Mouse (Mus musculus) ES-Bruce4 (cell line): ENCODE data around the gene Celf6. TPM values are rescaled to one million over a fixed set of nuclear protein-coding genes. Genes with fewer than 3 reads are reported as not detected.
A peak's percentile ranks its signal among the peaks of the same experiment; 100 is the strongest.

ENCODE experiments used
- H3K27ac ChIP-seq: 2 replicates; pipeline ENCODE4 v1.5.1; 2012; ENCODE audit warnings: low read length, inconsistent platforms; ENCODE audit not compliant: insufficient read depth
- H3K27me3 ChIP-seq: 2 replicates; pipeline ENCODE4 v1.6.1; 2012; ENCODE audit warnings: mild to moderate bottlenecking, low read length, inconsistent platforms; ENCODE audit not compliant: control insufficient read depth, poor library complexity, insufficient read depth, severe bottlenecking
- H3K36me3 ChIP-seq: 2 replicates; pipeline ENCODE4 v1.6.1; 2012; ENCODE audit warnings: inconsistent platforms, mild to moderate bottlenecking, low read length, moderate library complexity; ENCODE audit not compliant: control insufficient read depth, poor library complexity, insufficient read depth, severe bottlenecking
- H3K4me1 ChIP-seq: one replicate; pipeline ENCODE4 v1.8.1; 2011; ENCODE audit warnings: low read length; ENCODE audit not compliant: control insufficient read depth, insufficient read depth
- H3K4me3 ChIP-seq: 2 replicates; pipeline ENCODE4 v1.5.1; 2011; ENCODE audit warnings: low read depth, mild to moderate bottlenecking, low read length
- H3K9ac ChIP-seq: 2 replicates; pipeline ENCODE4 v1.6.1; 2012; ENCODE audit warnings: low read depth, mild to moderate bottlenecking, inconsistent platforms; ENCODE audit not compliant: poor library complexity, severe bottlenecking
- H3K9me3 ChIP-seq: replicated peaks from 2 replicates; pipeline ENCODE4 v1.6.1; 2012; ENCODE audit warnings: mild to moderate bottlenecking, low read length, inconsistent platforms; ENCODE audit not compliant: control insufficient read depth, poor library complexity, insufficient read depth, severe bottlenecking
- CTCF ChIP-seq: IDR thresholded peaks from one replicate; pipeline ENCODE4 v1.8.1; 2011; ENCODE audit warnings: low read depth, low read length
- EP300 ChIP-seq: IDR thresholded peaks from 2 replicates; pipeline ENCODE4 v1.6.1; 2011; ENCODE audit warnings: low read depth, low read length; ENCODE audit not compliant: insufficient read depth
- POLR2A ChIP-seq: IDR thresholded peaks from one replicate; pipeline ENCODE4 v1.8.1; 2011; ENCODE audit warnings: low read length; ENCODE audit not compliant: insufficient read depth
- polyA plus RNA-seq: library from polyadenylated mRNA; stranded (reverse); fragments of >200 nt; gene quantifications from 2 replicates; pipeline ENCODE4 v1.2.4, GENCODE M21; 2011; ENCODE audit warnings: low read depth; ENCODE audit not compliant: missing spikeins, insufficient read depth, insufficient read length

The Celf6 gene
- polyA plus RNA-seq, 1 experiment = 0.64 TPM

GRCm38 (mm10) chr9:59539441-59540137 lies 38.1 kb upstream of the Celf6 start, which contains the start of the genes Hexa and Tmem202:
Gene Hexa, plus strand, starts transcription at chr9:59539540.
Gene Tmem202, minus strand, starts transcription at chr9:59539847.
- H3K36me3 ChIP-seq = peaks cover 2% of the 10 kb centered on the region; the same call in 1 of the 2 replicates
- H3K9me3 ChIP-seq = no peaks in the 10 kb centered on the region
- no peaks in the 10 kb centered on the region for H3K27me3 ChIP-seq
- H3K9ac ChIP-seq = peak within 1 kb of the TSS; percentile 63
- peak within 1 kb of the TSS; percentile 5; the same call in 1 of the 2 replicates for H3K27ac ChIP-seq
- no peaks in the 10 kb centered on the region for H3K4me1 ChIP-seq
- peak; percentile 82 for TF ChIP-seq EP300
- no peak for TF ChIP-seq POLR2A
- no peak for TF ChIP-seq CTCF
- peak within 1 kb of the TSS; percentile 67 for H3K4me3 ChIP-seq

GRCm38 (mm10) chr9:59541617-59542016 lies 36.1 kb upstream of the Celf6 start:
- H3K27me3 ChIP-seq = no peaks in the 10 kb centered on the region
- TF ChIP-seq EP300 = no peak
- TF ChIP-seq CTCF = no peak
- TF ChIP-seq POLR2A = no peak
- H3K36me3 ChIP-seq = peaks cover 2% of the 10 kb centered on the region; the same call in 1 of the 2 replicates
- H3K27ac ChIP-seq = no peak overlapping the region
- H3K4me3 ChIP-seq = no peak overlapping the region
- no peaks in the 10 kb centered on the region for H3K4me1 ChIP-seq
- H3K9ac ChIP-seq = no peak overlapping the region
- H3K9me3 ChIP-seq = no peaks in the 10 kb centered on the region

DNA sequence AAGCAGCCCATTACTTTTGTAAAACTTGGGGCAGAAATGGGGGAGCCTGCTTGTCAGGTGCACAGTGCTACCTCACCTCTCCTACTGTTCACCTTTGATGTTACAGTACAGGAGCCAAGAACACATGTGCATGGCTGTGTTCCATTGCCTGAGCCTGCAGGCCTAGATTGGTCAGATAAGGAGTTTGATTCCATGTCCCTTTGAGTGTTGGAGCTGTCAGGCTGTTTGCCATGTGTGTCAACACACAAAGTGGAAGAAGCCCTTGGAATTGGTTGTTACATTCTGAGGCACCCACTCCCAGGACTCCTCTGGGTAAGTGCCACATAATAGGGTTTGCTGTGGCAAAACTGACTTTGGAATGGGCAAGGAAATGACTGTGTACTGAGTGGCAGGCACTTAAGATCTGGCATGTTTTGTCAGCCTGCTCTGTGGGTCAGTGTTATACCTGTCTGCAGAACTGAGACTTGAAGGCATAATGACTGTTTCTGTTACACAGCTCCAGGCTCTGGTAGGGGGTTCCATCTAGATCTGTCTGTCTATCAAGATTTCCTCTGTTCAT lies 34.9 kb upstream of the Celf6 start:
- Histone ChIP-seq H3K27me3 (no peaks in the 10 kb centered on the region), H3K36me3 (peaks cover 2% of the 10 kb centered on the region; the same call in 1 of the 2 replicates), H3K4me3 (no peak overlapping the region), H3K9ac (no peak overlapping the region), H3K9me3 (no peaks in the 10 kb centered on the region), H3K4me1 (no peaks in the 10 kb centered on the region), H3K27ac (no peak overlapping the region)
- TF ChIP-seq POLR2A (no peak), EP300 (no peak), CTCF (no peak)

DNA sequence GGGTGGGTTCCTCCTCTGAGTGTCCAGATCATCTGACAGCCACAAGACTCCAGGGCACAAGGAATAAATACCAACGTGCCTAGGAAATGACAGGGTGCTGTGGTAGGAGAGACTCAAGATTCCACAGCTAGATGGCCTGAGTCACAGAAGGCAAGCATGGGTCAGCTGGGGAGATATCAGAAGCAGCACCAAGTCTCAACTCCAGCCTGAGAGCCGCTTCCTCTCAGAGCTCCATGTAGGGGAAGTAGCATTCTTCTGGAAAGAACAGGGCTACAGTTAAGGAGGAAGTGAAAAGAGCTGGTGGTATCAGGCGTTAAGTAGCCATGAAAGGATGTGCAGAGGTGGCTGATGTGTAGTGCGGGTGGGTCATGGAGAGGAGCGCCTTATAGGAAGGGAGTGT lies 33.0 kb upstream of the Celf6 start:
- peaks cover 2% of the 10 kb centered on the region; the same call in 1 of the 2 replicates for H3K36me3 ChIP-seq
- H3K27me3 ChIP-seq = no peaks in the 10 kb centered on the region
- no peak overlapping the region for H3K9ac ChIP-seq
- no peaks in the 10 kb centered on the region for H3K4me1 ChIP-seq
- no peaks in the 10 kb centered on the region for H3K9me3 ChIP-seq
- no peak overlapping the region for H3K4me3 ChIP-seq
- no peak overlapping the region for H3K27ac ChIP-seq
- TF ChIP-seq CTCF (no peak), EP300 (no peak), POLR2A (no peak)

DNA sequence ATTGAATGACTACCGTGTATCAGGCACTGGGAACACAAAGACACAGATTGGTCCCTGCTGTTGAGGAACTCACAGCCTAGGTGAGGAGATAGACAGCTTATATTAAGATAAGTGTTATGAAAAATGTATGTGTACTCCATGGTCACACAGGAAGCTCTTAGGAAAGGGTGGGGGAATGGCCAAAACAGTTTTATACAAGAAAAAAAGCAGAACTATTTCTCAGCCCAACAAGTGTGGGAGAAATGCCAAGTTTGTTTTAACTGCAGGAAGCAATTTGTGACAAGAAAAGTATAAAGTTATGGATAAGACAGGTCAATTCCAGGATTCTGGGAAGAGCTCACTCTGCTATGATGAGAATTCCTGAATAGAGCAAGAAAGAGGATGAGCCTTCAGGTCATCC lies 29.8 kb upstream of the Celf6 start:
- Histone ChIP-seq H3K4me1 (no peaks in the 10 kb centered on the region), H3K9ac (no peak overlapping the region), H3K36me3 (0 out of 2 replicates have a peak, but pooled peaks cover 5% of the 10 kb centered on the region), H3K27me3 (no peaks in the 10 kb centered on the region), H3K9me3 (peaks cover 8% of the 10 kb centered on the region; the same call in 1 of the 2 replicates), H3K4me3 (no peak overlapping the region), H3K27ac (no peak overlapping the region)
- no peak for TF ChIP-seq POLR2A
- no peak for TF ChIP-seq EP300
- TF ChIP-seq CTCF = no peak

- no peak for TF ChIP-seq EP300
- TF ChIP-seq POLR2A = no peak
- TF ChIP-seq CTCF = no peak
- H3K4me3 ChIP-seq = no peak overlapping the region
- H3K4me1 ChIP-seq = no peaks in the 10 kb centered on the region
- H3K9ac ChIP-seq = no peak overlapping the region
- no peaks in the 10 kb centered on the region for H3K27me3 ChIP-seq
- H3K36me3 ChIP-seq = peaks cover 6% of the 10 kb centered on the region; the same call in 1 of the 2 replicates
- H3K27ac ChIP-seq = no peak overlapping the region
- H3K9me3 ChIP-seq = peaks cover 8% of the 10 kb centered on the region; the same call in 1 of the 2 replicates
Measured at GRCm38 (mm10) chr9:59548961-59549487, 28.7 kb upstream of the Celf6 start.
